Mouse (Mus musculus): Measurements from ENCODE around the gene Cfap206.
"Not testable (repeated sequence)": the region's sequence is repeated elsewhere in the genome, so short reads cannot be mapped to it uniquely, and the experiment has no call there.

Cfap206 gene

DNA sequence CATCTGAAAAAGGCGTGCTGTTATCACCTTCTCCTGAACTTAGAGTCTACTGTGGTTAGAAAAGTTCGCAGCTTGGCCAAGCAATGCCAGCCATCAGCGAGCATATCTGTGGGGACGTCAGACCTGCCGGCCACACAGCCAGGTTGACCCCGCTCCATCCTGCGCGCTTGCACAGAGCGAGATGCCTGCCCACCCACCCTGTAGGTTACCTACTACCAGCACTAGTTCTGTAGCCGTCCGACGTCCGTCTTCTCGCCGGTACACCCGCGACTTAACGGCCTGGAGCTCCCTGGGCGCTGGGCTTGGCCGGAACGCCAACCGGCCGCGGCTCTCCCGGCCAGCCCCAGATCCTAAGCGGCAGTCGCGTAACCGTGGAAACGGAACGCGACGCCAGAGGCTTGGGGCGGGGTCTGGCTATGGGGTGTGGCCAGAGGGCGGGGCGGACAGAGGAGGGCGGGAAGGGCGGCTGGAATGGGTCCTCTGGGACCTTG is at the start of gene Cfap206:
Gene Cfap206, minus strand, starts transcription at position 356 of the 491 bp plus-strand sequence.
- peak; percentile 86 for DNase-seq

DNA sequence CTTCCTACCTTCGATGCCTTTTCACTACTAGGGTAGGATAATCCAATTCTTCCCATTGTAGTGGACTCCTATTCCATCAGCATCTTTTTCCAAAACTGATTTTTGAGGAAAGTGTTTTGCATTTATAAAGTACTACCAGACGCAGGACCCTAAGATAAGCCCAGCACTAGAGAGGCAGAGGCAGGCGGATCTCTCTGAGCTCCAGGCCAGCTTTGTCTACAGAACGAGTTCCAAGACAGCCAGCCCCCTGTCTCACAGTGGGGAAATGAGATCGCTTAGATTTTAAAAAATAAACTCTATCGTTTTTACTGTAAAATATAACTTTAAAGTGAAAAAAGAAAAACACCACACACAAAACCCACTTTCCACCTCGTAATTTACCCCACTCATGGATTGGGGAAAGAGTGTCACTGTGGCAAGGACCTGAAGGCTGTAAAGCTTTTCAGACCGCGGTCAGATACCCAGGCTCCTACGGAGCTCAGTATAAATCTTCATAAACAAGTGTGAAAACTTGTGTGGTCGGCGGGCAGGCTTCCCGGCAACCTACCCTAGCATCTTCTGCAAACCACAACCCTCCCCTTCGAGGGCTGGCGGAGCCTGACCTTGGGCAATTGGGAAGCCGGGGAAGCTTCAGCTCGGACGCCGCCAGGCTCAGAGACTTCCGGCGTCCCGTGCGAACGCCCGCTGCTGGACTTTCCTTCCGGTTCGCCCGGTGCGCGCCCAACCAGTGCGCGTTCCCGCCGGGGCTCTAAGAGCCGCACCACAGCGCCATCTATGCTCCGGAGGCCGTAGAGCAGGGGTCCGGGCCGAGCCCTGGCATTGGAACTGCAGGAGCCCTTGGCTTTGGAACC is 47.9 kb upstream of the Cfap206 start, which contains the start of gene Smim8:
Gene Smim8, minus strand, starts transcription at position 747 of the 851 bp plus-strand sequence.
- peak; percentile 94 for DNase-seq

DNA sequence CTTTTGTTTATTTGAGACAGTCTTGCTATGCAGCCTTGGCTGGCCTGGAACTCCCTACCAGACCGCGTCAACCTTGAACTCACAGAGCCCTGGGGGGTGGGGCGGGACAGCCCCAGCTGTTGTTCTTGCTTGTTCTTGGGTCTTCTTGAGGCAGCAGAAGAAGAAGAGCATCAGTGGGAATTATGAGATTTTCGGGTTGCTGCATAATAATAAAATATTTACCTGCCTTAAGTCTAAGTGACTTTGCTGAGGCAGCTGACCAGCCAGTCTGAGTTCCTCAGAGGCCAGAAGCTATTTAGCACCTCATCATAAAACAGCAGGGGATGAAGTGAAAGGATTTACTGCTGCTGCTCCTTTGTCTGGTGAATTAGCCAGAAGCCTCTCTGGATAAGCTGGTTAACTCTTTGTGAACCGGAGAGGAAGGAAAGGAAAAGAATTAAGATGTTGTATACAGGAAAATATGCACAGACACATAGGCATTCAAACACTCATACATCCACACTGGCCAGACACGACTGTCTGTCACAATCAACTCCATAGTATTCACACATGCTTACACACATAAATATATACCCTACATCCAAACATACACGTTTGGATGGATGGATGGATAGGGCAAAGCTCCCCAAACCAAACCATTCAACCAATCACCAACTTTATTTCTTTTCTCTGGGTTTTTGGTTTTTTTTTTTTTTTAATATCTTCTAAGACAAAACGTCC is 41.8 kb upstream of the Cfap206 start:
- no peak for DNase-seq

DNA sequence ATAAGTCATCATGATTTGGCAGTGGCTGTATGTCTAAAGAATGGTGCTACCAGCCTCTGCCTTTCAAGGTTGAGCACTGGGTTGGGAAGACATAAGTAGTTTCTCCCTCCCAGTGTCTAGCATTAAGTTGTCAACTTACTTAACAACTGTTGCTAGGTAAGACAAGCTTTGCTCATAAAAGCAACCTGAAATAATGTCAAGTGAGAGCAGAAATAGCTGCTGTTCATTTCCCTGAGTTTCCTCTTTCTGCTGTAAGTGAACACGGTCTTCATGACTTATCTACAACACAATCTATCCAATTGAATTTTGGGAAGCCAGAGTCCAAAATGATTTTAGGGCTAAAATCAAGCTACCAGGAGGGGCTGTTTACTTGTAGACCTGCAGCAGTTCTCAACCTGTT is 26.2 kb upstream of the Cfap206 start, which contains the start of gene Gm136:
Gene Gm136, minus strand, starts transcription at position 101 of the 400 bp plus-strand sequence.
- no peak for DNase-seq

DNA sequence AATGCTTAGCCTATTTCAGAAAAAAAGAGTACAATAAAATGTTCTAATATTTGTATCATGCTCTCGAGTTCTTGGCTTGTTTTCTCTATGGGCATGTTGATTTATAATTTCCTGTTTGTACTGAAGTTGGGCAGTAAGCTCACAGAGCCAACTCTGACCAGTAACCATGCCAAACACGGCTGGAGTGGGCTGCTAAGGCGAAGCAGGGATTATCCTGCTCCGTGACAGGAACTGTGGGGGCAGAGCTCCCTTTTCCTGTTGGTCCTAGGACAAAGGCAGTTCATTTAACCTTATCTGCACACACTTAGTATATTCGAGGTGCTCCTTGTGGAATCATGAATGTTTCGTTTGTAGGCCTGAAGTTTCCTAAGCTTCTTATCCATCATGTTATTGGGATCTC is 19.2 kb upstream of the Cfap206 start:
- peak; percentile 57 for DNase-seq

DNA sequence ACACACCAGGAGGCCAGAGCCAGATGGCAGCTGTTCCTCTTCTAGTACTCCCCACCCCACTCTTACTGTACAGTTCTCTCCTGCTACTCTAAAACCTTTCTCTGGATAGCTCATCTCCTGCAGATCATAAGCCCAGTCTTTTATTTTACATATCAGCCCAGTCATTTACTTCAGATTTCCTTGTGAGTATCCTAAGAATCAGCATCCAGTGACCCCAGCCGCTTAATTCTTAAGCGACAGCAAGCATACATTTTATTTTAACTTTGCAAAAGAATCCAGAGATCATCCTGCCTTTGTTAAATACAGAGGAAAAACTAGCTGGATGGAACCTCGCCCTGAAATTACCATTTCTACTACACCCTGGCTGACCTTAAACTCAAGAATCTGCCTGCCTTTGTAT is 4.5 kb upstream of the Cfap206 start:
- DNase-seq, result no peak

DNA sequence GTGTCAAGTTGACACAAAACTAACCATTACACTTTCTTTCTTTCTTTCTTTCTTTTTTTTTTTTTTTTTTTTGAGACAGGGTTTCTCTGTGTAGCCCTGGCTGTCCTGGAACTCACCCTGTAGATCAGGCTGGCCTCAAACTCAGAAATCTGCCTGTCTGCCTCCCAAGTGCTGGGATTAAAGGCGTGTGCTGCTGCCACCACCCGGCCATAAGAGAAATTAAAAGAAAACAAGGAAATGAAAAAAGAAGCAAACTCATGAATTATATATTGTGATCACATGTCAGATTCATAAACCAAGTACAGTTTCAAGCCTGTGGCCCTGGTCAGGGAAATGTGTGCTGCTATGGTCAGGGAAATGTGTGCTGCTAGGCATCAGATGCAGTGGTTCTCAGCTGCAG is 3.4 kb upstream of the Cfap206 start:
- not testable (repeated sequence) for DNase-seq

DNA sequence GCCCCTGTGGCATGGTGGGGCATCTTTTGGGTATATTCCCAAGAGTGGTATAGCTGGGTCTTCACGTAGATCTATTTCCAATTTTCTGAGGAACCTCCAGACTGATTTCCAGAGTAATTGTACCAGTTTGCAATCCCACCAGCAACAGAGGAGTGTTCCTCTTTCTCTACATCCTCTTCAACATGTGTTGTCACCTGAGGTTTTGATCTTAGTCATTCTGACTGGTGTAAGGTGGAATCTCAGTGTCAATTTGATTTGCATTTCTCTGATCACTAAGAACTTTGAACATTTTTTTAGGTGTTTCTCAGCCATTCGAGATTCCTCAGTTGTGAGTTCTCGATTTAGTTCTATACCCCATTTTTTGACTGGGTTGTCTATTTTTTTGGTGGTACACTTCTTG is 4.3 kb downstream of the Cfap206 start:
- DNase-seq, result not testable (repeated sequence)

DNA sequence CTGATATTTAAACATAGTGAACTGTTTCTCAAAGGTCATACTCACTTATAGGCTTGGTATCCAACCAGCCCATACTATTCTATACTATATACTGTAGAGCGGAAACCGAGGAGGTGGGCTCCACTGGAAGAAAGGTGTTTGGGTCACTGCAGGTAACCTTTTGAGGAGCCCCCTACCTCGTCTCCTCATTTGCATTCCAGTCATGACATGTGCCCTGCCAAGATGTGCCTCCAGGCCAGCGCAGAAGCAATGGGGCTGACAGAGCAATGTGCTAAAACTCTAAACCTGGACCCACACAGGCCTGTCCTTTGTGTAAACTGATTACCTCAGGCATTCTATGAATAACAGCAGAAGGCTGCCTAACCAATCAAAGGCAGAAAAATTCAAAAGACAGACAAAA is 5.7 kb downstream of the Cfap206 start:
- no peak for DNase-seq

DNA sequence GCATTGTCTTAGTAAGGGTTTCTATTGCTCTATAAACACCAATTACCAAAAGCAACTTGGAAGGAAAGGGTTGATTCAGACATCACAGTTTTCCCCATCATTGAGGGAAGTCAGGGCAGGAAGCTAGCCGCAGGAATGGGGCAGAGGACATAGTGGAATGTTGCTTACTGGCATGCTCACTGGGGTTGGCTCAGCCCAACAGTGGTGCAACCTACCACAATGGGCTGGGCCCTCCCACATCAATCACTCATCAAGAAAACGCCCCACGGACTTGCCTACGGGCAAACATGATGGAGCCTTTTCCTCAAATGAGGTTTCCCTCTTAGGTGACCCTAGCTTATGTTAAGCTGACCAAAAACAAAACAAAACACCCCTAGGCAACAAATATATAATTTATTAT is 6.8 kb downstream of the Cfap206 start:
- DNase-seq, result no peak

DNA sequence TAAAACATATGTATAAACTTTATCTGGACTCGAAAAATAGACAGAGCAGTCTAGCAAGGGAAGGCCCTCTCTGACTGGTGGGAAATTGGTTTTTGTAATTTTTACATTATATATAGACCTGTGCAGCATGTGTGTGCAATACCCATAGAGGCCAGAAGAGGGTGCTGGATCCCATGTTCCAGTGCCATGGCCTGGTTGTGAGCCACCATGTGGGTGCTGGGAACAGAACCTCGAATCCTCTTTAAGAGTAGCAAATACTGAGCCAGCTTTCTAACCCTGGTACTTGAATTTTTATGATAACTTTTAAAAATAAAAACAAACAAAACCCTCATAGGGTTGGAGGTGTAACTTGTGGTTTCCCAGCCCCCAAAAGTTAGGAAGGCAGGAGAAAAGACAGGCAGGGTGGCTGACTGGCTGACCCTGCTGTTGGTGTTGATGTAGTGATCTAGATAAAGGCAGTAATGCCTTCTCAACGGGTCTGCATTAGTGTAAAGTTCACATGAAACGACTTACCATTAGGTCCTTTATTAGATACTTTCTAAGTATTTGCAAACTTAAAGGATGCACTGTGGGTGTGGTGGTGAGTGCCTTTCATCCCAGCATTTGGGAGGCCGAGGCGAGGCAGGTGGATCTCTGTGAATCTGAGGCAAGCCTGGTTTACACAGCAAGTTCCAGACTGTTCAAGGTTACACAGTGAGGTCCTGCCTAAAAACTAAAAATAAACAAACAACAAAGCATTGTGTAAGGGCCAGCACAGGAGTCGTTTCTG is 9.7 kb downstream of the Cfap206 start:
- DNase-seq, result no peak

DNA sequence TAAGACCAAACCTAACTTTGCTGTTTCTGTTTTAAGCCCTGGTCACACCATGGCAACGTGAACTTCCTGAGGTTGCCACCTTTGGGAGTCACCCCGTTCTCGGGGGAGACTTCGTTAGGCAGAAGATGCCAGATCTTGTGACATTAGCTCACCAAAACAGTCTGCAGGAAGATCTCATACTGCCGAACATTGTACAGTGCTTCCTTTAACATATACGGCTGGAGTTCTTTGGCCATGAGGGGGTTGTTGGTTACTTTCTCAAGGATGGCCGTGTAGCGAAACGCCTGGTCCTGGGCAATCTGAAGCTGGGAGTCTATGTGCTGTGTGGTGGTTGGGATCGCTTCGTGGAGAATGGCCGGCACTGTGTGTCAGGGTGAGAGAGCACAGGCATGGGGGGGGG is 10.6 kb downstream of the Cfap206 start:
- DNase-seq, result no peak

DNA sequence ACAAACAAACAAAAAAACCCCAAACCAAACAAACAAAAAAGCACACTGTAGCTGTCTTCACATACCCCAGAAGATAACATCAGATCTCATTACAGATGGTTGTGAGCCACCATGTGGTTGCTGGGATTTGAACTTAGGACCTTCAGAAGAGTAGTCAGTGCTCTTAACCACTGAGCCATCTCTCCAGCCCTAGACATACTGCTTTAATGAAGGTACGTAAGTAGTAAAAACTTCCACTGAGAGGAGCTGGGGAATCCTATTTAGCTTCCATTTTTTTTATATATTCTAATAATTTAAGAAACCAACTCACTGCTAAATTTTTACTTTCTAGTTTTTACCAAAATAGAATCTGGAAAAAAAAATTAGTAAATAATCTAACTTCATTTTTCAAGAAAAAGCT is 14.9 kb downstream of the Cfap206 start:
- no peak for DNase-seq

DNA sequence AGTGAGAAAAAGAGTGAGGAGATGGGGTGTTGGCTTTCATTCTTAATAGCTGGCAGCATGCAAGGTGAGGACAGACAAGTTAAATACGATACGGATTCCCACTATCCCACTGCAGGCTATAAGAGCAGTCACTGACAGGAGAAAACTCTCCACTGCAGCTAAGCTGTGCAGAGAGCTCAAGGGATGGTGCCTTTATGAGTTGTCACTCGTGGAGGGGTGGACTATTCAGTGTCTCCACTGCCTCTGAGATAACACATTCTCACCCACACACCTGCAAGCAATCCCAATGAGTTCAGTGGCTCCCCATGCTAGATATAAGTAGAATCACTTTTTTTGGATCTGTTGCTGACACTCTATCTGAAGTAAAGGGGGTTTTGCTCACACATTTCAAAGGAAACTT is 21.9 kb downstream of the Cfap206 start:
- DNase-seq, result no peak

DNA sequence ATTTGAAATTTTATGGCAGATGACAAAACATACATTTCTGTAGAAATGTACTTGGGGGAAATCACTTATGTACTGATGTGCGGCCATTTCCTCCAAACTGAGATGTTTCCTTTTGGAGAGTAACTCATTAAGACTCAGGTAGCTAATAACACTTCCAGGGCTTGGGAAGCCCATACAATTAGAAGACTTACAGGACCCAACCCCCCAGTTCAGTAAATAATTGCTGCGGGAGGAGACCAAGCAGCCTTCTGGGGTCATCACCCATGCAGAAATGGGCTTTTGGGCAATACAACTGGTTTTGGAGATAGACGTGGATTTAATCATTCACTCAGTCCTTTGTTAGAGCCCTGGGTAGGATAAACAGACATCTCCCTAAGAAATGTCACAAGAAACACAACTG is 22.8 kb downstream of the Cfap206 start:
- no peak for DNase-seq

DNA sequence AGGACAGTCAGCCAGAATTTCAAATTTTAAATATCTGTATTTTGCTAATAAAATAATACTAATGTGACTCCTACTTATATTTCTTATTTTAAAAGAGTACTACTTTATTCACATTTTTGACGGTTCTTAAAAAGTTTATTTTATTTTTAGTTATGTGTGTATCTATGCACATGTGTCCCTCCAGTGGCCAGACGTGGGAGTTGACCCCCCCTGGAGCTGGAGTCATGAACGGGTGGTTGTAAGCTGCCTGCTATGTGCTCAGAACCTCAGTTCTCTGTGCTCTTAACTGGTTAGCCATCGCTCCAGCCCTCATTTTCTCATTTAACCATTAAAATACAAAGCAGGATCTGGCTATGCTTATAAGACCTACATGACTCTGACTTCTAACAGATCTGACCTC is 27.0 kb downstream of the Cfap206 start:
- no peak for DNase-seq

DNA sequence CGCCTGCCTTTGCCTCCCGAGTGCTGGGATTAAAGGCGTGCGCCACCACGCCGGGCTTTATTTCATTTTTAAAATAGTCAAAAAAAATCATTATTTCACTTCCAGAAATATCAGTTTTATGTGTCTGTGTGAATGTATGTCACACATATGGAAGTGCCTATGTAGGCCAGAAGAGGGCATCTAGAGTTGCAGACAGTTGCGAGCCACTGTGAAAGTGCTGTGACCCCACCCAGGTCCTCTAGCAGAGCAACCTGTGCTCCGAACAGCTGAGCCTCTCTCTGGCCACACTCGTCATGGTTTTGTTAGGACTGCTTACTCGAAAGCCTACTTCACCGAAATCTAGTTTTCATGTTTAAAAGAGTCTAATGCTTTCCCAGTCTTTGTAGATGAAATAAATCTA is 27.8 kb downstream of the Cfap206 start:
- DNase-seq, result no peak

DNA sequence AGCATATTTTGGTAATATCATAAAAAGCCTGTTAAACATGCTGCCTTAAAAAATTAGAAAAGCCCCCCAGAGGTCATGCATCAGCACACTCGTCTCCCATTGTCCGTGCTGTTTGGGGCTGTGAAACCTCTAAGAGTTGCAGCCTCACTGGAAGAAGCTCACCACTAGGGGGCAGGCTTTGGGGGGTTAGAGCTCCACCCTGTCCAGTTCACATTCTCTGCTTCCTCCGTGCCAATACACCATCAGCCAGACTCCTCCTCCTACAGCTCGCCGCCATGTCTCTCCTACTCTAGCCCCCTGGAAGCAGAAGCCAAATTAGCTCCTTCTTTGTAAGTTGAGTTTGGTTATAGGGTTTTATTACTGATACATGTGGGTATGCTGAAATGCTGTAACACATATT is 28.5 kb downstream of the Cfap206 start:
- peak; percentile 45 for DNase-seq

DNA sequence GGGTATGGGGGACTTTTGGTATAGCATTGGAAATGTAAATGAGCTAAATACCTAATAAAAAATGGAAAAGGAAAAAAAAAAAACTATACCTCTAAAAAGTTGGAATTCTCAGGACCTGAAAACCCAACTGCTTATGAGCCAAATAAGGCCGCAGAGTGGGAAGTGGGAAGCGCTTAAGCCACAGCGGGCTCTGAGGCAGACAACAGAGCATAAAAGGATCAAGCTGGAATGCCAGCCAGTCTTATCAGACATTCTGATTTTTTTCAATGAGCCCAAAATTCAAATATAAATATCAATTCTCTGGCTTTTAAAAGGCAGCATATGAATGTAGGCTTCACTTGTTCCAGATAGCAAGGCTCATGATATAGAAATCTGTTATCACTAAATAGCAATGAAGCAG is 42.0 kb downstream of the Cfap206 start:
- DNase-seq, result no peak

DNA sequence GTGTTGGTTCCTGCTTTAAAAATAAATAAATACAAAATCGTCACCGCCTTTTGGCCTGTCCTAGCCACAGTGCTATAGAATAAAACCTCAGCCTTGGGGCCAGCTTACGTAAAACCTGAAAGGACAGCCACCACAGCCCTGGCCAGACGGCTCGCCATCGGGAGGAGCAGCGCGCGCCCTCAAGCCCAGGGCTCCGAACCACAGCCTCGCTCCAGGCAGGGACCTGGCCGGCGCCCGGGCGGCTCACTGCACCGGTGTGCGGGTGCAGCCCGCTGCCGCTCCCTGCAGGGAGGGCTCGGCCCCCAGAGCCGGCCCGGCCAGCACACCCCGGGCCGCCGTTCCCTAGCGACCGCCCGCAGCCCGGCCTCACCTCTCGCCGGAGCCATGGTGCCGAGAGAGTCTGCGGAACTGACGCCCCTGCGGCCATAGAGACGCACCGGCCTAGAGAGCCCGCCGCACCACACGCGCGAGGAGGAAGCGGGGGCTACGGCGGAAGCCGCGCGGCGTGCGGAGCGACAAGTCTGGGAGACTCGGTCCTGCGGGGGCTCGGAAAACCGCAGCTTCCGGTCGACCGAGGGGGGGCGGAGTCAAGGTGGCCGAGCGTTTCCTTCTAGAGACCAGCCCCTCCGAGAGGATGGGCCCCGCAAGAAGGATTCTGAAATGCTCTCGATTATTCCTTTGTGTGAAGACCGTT is 43.0 kb downstream of the Cfap206 start, which contains the start of gene Slc35a1:
Gene Slc35a1, minus strand, starts transcription at position 565 of the 694 bp plus-strand sequence.
- DNase-seq, result peak; percentile 95

DNA sequence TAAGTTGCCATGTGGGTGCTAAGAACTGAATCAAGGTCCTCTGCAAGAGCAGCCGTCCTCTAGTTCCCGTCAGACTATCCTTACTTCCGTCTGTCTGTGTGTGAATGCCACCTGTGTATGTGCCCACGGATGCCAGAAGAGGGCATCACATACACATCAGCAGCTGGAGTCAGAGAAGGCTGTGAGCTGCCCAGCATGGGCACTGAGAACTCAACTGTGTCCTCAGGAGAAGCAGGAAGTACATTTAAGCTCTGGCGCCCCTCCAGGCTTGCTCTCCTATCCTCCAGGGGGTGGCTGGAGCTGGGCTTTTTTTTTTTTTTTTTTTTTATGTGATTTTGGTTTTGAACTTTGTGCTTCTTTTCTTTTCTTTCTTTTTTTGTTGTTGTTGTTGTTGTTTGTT is 49.5 kb downstream of the Cfap206 start:
- no peak for DNase-seq

DNA sequence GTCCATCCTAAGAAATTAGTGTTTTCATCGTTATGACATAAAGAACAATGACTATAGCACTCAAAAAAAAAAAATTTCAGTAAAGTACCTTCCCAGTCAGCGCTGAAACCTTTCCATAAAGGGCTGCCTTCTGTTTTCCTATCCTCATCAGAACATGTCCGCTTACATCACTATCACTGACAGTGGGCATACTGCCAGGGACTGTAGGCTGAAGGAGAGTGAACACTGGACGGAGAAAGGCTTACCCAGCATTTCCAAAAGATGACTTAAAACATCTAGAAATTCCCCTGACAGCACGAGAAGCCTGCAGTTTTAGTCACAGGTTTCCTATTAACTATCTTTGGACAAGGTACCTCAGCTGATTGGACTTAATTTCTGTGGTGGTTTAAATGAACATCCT is 56.3 kb downstream of the Cfap206 start:
- peak; percentile 33 for DNase-seq
